Mouse (Mus musculus): ENCODE results near the gene Fchsd2.

DNA sequence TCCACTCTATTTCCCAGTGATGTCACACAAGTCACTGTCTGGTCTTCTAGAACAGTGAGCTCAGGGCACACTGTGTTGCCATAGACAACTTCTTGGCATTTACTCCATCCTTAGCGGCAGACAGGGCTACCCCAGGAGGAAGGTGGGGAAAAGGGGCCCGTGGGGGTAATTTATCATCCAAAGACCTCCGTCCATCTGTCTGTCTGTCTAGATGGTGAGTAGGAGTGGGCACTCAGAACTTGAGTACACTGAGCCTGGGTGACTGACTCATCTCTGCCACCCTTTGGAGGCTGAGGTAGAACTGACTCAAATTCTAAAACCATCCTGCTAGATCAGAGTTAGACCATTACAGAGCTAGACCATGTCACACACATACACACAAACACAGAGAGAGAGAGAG, 224.4 kb downstream of the Fchsd2 start, which contains the start of gene Stard10:
- no peak for TF ChIP-seq GATA1 (IDR thresholded peaks at IDR 0.05; ENCODE audit: low read length)
- no peak for TF ChIP-seq TAL1 (IDR thresholded peaks at IDR 0.05; ENCODE audit: low read length)
